Mouse (Mus musculus) thymus, adult 18-20 months (tissue): ENCODE results near the gene Grk2.
"Not testable (repeated sequence)": the region's sequence is repeated elsewhere in the genome, so short reads cannot be mapped to it uniquely, and the experiment has no call there.

ENCODE experiments used
- DNase-seq, 2 experiments: peaks; one replicate each; pipeline ENCODE4 v3.0.0; 2022; ENCODE audit warnings: mixed read lengths in 2 of 2

Grk2 gene

DNA sequence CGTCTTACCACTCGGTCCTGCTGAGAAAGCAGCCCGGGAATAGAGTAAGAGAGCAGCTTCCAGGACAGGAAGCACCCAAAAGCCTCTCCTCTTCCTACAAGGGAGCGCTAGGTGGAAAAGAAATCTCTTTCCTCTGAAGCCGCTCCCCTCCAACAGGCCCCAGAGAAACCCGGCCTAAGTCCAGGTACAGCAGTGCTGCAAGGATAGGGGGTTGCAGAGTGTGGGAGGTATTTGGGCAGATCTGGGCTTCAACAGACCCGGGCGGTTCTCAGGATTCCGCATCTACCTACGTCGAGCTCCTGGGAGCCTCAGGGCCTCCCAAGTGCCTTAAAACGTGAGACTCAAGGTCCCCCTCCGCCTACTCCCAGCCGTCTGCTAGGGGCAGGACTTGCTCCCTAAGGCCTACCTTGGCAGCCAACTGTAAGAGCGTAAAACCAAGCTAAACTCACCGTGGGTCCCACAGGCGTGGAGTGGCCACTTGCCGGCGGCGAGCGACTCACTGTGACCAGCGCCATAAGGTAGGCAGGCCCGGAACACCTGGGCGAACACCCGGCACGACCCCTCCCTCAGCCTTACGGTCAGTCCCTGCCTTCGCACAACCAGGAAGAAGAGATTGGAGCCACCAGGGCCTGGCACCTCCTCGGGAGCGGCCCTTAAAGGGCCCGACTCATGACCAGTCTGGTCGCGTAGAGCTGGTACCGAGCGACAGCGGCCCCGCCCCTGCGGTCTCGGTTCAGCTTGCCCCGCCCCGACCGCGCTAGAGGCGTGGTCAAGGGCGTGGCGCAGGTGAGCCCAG is 37.3 kb downstream of the Grk2 start, which contains the start of gene Ssh3:
Gene Ssh3, minus strand, starts transcription at position 615 of the 796 bp plus-strand sequence.
- peak in 1 of 2 experiments; percentile 54 for DNase-seq

DNA sequence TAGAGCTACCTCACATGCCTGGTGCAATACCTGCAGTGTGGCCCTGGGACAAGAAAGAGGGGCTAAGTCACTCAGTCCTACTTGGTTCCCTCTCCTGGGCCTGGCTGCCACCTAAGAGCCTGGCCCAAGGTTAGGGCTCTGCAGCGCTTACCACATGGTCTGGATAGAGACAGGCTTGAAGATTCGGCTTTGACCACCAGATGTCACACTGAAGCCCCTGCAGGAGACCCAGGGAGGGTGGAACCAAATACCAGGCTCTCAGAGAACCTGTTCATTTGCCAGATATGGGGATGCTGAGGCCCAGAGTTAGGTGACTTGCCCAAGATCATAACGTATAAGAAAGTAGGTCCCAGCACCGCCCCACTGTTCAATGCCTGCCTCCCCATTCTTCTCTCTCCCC is 40.1 kb downstream of the Grk2 start:
- no peak for DNase-seq

DNA sequence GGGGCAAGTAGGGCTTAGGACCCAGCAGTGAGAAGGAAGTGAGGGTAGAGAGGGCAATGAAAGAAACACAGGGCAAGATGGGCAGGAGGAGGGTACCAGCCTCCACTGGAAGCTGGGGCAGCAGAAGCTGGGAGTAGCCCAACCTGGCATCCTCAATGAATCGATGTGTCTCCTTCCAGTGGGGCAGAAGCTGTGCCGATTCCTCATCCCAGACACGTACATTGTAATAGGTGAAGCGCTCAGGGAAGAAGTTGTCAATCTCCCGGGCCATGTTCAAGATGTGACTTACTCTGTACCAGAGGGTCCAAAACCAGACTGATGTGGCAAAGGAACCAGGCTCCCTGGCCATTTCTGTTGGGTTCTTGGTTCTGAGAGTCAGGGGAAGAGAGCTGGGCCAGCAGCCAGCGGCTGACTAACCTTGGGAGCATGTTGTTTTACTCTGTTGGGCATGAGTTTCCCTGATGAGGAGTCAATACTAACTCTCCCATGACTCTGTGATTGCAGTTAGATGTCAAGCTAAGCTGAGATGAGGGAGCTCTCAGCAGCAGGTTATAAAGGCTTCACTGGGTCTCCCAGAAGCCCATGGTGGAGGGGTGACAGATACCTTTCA is 41.7 kb downstream of the Grk2 start:
- DNase-seq, result no peak

DNA sequence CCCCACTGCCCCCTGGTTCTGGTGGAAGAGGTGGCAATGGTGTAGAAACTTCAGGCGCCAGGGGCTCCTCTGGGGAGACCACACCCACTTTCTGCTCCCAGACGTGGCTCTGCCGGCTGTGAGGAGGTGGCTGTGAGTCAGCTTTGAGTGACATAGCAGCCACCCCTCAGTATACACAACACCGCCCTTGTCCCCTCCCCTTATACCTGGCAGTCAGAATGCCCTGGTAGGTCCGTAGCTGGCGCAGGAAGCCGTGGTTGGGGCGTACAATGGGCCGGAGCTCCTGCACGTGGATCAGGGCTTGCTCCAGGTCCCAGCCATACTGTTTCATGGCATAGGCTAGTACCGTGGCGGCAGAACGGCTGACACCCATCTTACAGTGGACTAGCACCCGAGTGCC is 42.3 kb downstream of the Grk2 start:
- DNase-seq, result no peak

DNA sequence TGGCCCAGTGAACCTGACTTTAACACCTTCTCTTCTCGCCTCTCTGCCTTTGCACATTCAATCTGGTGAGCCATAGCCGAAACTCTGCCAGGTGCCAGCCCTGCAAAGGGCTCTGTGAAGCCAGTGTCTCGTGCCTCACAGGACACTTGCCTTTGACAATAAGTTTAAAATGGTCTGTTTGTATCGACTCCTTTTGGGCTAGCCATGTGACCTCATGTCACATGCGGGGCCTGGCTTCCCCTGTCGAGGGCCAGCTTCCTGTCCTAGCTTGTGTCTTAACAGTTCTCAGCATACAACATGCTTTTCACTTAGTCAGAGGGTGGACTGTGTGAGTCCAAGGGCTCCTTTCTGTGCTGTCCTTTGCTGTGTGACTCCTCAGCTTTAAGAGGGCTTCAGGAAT is 43.3 kb downstream of the Grk2 start:
- no peak for DNase-seq

DNA sequence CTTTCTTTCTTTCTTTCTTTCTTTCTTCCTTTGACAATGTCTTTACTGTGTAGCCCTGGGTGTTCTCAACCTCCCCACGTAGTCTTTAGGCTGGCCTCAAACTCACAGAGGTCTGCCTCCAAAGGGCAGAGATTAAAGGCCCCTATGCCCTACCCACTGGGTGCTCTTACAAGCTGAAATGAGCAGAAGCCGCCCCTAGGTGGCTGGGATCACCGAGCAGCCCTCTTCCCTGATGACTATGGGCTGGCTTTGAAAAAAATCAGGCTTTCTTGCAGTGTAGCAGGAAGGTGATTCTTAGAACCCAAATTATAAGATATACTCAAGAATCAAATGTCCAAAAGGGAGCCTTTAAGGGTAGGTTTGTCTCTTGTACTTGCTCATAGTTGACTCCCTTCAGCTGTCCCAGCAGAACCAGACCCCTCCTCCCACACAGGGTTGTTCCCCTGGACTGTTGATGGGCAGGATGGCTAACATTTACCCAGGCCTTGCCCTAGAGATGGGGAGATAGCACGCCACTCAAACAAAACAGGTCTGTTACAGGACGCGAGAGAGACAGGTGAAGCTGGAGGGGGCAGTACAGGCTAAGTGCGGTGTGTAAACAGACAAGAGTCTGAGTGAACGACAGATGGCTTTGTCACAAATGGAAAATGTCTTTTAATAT is 44.9 kb downstream of the Grk2 start:
- DNase-seq, result no peak

DNA sequence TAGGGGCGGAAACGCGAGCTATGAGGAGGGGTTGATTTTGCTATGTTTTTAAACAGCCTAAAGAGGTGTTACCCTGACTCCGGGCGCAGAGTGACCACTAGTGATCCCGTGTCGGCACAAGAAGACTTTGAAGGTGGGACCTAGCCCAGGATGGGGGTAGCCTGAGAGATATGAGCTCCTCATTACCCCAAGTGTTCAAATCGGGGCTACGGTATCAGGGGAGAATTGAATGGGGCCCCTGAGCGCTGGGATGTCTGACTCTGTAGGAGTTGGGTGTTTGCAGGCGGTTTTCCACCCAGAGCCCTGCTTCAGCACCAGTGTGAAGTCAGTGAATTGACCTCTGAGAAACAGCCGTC is 48.1 kb downstream of the Grk2 start:
- no peak for DNase-seq

DNA sequence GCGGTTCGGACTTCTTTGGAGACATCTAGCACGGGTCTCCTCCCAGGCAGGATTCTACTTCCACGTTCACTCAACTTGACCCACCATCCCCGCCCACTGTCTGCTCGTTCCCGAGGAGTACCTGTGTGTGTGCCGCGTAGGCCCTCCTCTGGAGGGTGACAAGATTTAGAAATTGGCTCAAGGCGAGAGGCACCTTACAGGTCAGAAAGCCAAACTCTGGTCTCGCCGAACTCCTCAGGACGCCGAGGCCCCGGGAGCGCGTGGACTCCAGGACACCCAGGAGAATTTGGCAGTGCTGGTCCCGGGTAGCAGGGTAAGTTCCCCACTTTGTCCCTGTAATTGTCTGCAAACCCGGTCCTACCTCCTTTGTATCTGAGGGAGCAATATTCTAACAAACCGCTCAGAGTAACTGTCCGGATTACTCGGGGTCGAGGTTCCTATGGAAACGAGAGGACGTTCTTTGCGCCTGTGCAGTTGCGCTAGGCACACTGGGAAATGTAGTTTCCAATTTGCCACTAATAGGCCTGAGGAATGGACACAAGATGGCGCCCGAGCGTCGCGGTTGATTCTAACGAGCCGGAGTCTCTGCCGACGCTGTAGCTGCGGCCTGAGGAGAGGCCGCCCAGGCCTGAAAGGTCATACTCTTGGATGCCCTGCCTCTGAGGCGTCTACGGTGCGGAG is 48.7 kb downstream of the Grk2 start:
- peak; percentile 76 to 86 for DNase-seq

DNA sequence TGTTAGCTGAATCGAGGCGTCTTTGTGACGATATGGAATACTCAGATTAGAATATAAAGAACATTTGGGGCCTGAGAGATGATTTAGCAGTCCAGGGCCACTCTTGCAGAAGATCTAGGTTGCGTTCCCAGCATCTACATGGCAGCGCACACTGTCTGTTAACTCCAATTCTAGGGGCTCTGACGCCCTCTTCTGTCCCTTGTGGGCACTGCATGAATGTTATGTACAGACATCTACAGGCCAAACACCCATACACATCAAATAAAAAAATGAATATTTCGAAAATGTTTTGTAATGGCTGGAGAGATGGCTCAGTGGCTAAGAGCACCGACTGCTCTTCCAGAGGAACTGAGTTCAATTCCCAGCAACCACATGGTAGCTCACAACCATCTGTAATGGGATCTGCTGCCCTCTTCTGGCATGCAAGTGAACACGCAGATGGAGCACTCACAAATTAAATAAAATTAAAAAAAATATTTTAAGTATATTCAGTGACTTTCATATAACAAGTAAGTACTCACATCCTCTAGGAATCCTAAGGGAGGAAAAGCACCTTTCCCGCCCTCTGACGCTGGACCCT is 50.3 kb downstream of the Grk2 start:
- no peak for DNase-seq

DNA sequence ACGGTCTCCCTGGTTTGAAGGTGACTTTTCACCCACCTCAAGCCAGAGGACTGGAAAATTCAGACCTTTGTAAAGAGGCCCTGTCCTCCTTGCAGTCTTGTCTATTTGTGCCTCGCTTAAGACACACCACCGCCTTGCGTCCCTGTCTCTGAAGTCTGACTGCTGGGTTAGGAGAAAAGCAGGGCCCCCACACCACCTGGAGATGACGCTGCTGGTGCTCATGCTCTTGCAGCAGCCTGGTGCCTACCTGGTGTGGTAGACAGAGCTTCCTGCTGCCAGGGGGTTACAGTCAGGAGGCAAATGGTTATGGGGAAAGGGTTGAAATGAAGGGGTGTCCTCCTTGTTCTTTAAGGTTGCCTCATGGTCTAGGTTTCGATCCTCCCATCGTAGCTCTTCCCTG is 51.8 kb downstream of the Grk2 start:
- DNase-seq, result no peak

DNA sequence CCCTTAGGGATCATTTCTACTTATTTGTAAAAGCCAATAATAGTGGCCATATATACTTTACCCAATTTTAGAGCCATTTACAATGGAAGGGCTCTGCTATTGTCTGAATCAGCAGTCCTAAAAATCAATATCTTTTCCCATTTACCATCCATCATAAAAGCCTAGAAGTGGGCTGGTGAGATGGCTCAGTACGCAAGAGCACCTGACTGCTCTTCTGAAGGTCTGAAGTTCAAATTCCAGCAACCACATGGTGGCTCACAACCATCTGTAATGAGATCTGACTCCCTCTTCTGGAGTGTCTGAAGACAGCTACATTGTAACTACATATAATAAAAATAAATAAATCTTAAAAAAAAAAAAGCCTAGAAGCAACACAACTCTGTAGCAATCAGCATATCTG is 57.3 kb downstream of the Grk2 start:
- not testable (repeated sequence) for DNase-seq

DNA sequence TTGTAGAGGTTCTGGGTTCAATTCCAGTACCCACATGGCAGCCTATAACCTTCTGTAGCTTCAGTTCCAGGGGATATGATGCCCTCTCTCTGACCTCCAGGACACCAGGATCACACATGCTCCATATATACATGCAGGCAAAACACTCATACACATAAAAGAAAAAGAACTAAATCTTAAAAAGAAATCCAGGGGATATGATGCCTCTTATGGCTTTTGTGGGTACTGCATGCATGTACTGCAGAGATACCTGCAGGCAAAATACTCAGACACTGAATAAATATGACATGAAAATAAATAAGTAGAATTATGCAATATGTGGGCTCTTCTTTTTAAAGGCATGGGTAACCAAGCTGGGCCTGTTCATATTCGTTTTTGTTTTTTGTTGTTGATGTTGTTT is 59.0 kb downstream of the Grk2 start:
- DNase-seq, result no peak

DNA sequence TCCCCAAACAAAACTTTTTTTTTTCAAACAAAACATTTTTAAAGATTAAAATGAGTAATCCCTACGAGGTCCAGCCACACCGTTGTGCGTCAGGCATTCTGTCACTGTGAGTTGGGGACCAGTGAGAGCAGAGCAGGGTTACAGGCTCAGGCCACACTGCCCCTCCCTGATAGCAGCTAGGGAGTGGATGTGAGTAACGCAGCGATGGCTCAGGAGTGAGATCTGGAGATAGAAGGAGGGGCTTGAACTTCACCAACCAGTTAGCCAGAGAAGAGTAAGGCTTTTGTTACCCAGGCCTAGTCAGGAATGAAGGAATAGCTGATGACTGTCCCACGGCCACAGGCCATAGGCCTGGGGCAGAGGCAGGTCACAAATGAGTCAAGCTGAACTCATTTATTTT is 61.2 kb downstream of the Grk2 start:
- no peak for DNase-seq

DNA sequence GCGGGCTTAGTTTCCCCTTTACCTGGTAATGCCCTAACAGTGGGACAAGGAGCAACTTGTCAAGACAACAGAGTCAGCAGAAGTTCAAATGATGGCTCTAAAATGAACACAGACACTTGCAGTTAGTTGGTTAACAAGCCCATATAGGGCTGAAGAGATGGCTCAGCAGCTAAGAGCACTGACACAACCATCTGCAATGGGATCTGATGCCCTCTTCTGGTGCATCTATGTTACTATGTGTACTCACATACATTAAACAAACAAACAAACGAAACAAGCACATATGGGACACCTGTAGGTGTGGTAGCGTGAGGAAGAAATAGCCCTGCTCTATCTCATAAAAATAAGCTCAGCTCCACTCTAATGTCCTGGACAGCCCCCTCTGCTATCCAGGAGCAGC is 63.6 kb downstream of the Grk2 start:
- DNase-seq, result no peak

DNA sequence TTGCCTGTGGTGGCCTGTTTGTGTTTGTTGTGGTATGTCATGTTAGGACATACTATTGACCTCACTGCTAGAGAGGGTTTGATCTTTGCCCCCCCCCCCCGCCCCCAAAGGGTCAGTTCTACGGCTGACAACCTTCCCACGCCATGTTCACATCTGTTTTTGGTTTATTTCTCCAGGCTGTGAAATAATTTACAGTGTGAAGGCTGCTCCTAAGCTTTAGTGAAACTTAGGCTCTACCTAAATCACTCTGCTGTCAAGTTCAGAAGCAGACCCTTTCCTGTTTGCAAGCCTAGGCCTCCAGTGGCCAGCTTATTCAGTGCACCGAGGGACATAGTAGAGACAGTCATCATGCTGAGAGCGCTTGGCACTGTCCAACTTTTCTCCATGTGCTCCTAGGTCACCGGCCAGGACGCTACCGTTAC is 65.8 kb downstream of the Grk2 start:
- no peak for DNase-seq
